Mouse (Mus musculus) MEL (cell line): ENCODE measurements around the gene Sept12. TPM values are rescaled to one million over a fixed set of nuclear protein-coding genes. Genes with fewer than 3 reads are reported as not detected.

ENCODE experiments used
- DNase-seq: peaks from one replicate; pipeline ENCODE4 v3.0.0; 2011; ENCODE audit warnings: low read depth, low spot score
- H3K27ac ChIP-seq: 2 replicates; pipeline ENCODE4 v1.5.1; 2012; ENCODE audit warnings: low read depth, mild to moderate bottlenecking, control low read depth, low read length, moderate library complexity; ENCODE audit not compliant: control insufficient read depth
- H3K27me3 ChIP-seq, 2 experiments: fragments of 150-350 bp in 1 of 2; sonication (generic) in 1 of 2; 2 replicates each; pipeline ENCODE4 v1.6.1; 2012; ENCODE audit warnings: low read length in 2 of 2, mild to moderate bottlenecking in 2 of 2, improper control_type of control experiment in 1 of 2, moderate library complexity in 1 of 2; ENCODE audit not compliant: insufficient read depth in 2 of 2, control insufficient read depth in 1 of 2
- H3K36me3 ChIP-seq, 2 experiments: 2 replicates each; pipeline ENCODE4 v1.6.1; 2012 to 2014; ENCODE audit warnings: low read length in 2 of 2, improper control_type of control experiment in 1 of 2, inconsistent platforms in 1 of 2, mild to moderate bottlenecking in 1 of 2; ENCODE audit not compliant: insufficient read depth in 2 of 2, control insufficient read depth in 1 of 2
- H3K4me1 ChIP-seq, 2 experiments: fragments of 150-350 bp in 1 of 2; sonication (generic) in 1 of 2; 2 replicates each; pipeline ENCODE4 v1.6.1; 2012; ENCODE audit warnings: low read length in 2 of 2, improper control_type of control experiment in 1 of 2, mild to moderate bottlenecking in 1 of 2; ENCODE audit not compliant: insufficient read depth in 2 of 2, control insufficient read depth in 1 of 2
- H3K4me3 ChIP-seq, 2 experiments: fragments of 150-350 bp in 1 of 2; sonication (generic) in 1 of 2; 2 replicates each; pipeline ENCODE4 v1.5.1; 2012; ENCODE audit warnings: low read depth in 2 of 2, low read length in 2 of 2, mild to moderate bottlenecking in 2 of 2, moderate library complexity in 2 of 2, control low read depth in 1 of 2, improper control_type of control experiment in 1 of 2; ENCODE audit not compliant: control insufficient read depth in 1 of 2, insufficient read depth in 1 of 2
- H3K79me2 ChIP-seq: 2 replicates; pipeline ENCODE4 v1.6.1; 2012; ENCODE audit warnings: mild to moderate bottlenecking, low read length, moderate library complexity; ENCODE audit not compliant: control insufficient read depth, poor library complexity, insufficient read depth
- H3K9ac ChIP-seq: 2 replicates; pipeline ENCODE4 v1.6.1; 2012; ENCODE audit warnings: low read depth, mild to moderate bottlenecking, control low read depth, low read length, moderate library complexity; ENCODE audit not compliant: control insufficient read depth, poor library complexity, severe bottlenecking
- H3K9me3 ChIP-seq: fragments of 150-350 bp; sonication (generic); replicated peaks from 2 replicates; pipeline ENCODE4 v1.6.1; 2012; ENCODE audit warnings: mild to moderate bottlenecking, low read length, improper control_type of control experiment, moderate library complexity; ENCODE audit not compliant: insufficient read depth
- BHLHE40 ChIP-seq: IDR thresholded peaks from 2 replicates; pipeline ENCODE4 v1.6.1; 2012; ENCODE audit warnings: low read depth, mild to moderate bottlenecking, inconsistent platforms, low read length, improper control_type of control experiment, borderline replicate concordance
- CHD1 ChIP-seq: IDR thresholded peaks from 2 replicates; pipeline ENCODE4 v1.6.1; 2012; ENCODE audit warnings: low read depth, mild to moderate bottlenecking, inconsistent platforms, low read length, improper control_type of control experiment
- CTCF ChIP-seq, 3 experiments: IDR thresholded peaks in 2 of 3; conservative IDR thresholded peaks in 1 of 3; 2 replicates each; pipeline ENCODE4 v1.5.1; 2011 to 2012; ENCODE audit warnings: low read length in 3 of 3, low read depth in 2 of 3, mild to moderate bottlenecking in 2 of 3, improper control_type of control experiment in 1 of 3, inconsistent platforms in 1 of 3, mixed read lengths in 1 of 3, moderate library complexity in 1 of 3; ENCODE audit not compliant: control insufficient read depth in 1 of 3, insufficient read depth in 1 of 3, poor library complexity in 1 of 3, severe bottlenecking in 1 of 3
- EP300 ChIP-seq, 2 experiments: IDR thresholded peaks; 2 replicates each; pipeline ENCODE4 v1.6.1; 2011; ENCODE audit warnings: improper control_type of control experiment in 2 of 2, low read length in 2 of 2, low read depth in 1 of 2, mild to moderate bottlenecking in 1 of 2
- GABPA ChIP-seq: IDR thresholded peaks from 2 replicates; pipeline ENCODE4 v1.6.1; 2012; ENCODE audit warnings: low read depth, mild to moderate bottlenecking, inconsistent platforms, low read length, improper control_type of control experiment, moderate library complexity
- GATA1 ChIP-seq: IDR thresholded peaks from 2 replicates; pipeline ENCODE4 v1.6.1; 2011; ENCODE audit warnings: low read depth, low read length, improper control_type of control experiment
- MAX ChIP-seq: IDR thresholded peaks from 2 replicates; pipeline ENCODE4 v1.6.1; 2011; ENCODE audit warnings: low read length, improper control_type of control experiment
- MAZ ChIP-seq: IDR thresholded peaks from 2 replicates; pipeline ENCODE4 v1.6.1; 2012; ENCODE audit warnings: low read depth, mild to moderate bottlenecking, inconsistent platforms, low read length, improper control_type of control experiment
- MEF2A ChIP-seq: IDR thresholded peaks from 2 replicates; pipeline ENCODE4 v1.6.1; 2014; ENCODE audit warnings: low read depth, mild to moderate bottlenecking, inconsistent platforms, low read length, improper control_type of control experiment; ENCODE audit not compliant: poor library complexity, insufficient replicate concordance, severe bottlenecking; ENCODE audit errors: extremely low read depth
- MXI1 ChIP-seq: IDR thresholded peaks from 2 replicates; pipeline ENCODE4 v1.6.1; 2011; ENCODE audit warnings: mild to moderate bottlenecking, low read depth, low read length, improper control_type of control experiment
- MYB ChIP-seq: IDR thresholded peaks from 2 replicates; pipeline ENCODE4 v1.6.1; 2011; ENCODE audit warnings: mild to moderate bottlenecking, low read depth, low read length, improper control_type of control experiment
- NELFE ChIP-seq: IDR thresholded peaks from 2 replicates; pipeline ENCODE4 v1.6.1; 2011; ENCODE audit warnings: low read depth, low read length, improper control_type of control experiment
- NRF1 ChIP-seq: IDR thresholded peaks from 2 replicates; pipeline ENCODE4 v1.6.1; 2014; ENCODE audit warnings: low read depth, mild to moderate bottlenecking, inconsistent platforms, low read length, improper control_type of control experiment, moderate library complexity; ENCODE audit not compliant: poor library complexity, insufficient read depth, severe bottlenecking
- POLR2A ChIP-seq, 2 experiments: IDR thresholded peaks; 2 replicates each; pipeline ENCODE4 v1.6.1; 2011 to 2012; ENCODE audit warnings: low read length in 2 of 2, mild to moderate bottlenecking in 2 of 2, control low read depth in 1 of 2, improper control_type of control experiment in 1 of 2, low read depth in 1 of 2, moderate library complexity in 1 of 2; ENCODE audit not compliant: control insufficient read depth in 1 of 2, insufficient read depth in 1 of 2, poor library complexity in 1 of 2
- POLR2AphosphoS5 ChIP-seq: IDR thresholded peaks from 2 replicates; pipeline ENCODE4 v1.6.1; 2012; ENCODE audit warnings: low read depth, borderline replicate concordance, mild to moderate bottlenecking, inconsistent platforms, low read length, moderate library complexity, mixed read lengths
- RAD21 ChIP-seq: IDR thresholded peaks from 2 replicates; pipeline ENCODE4 v1.6.1; 2011; ENCODE audit warnings: mild to moderate bottlenecking, low read depth, low read length, improper control_type of control experiment
- RCOR1 ChIP-seq: IDR thresholded peaks from 2 replicates; pipeline ENCODE4 v1.6.1; 2012; ENCODE audit warnings: low read depth, mild to moderate bottlenecking, inconsistent platforms, low read length, improper control_type of control experiment
- SIN3A ChIP-seq: IDR thresholded peaks from 2 replicates; pipeline ENCODE4 v1.6.1; 2012; ENCODE audit warnings: low read length, improper control_type of control experiment, inconsistent platforms
- SMC3 ChIP-seq: IDR thresholded peaks from 2 replicates; pipeline ENCODE4 v1.6.1; 2011; ENCODE audit warnings: low read depth, low read length, improper control_type of control experiment
- TAL1 ChIP-seq: IDR thresholded peaks from 2 replicates; pipeline ENCODE4 v1.6.1; 2012; ENCODE audit warnings: mild to moderate bottlenecking, inconsistent platforms, low read length, moderate library complexity, mixed read lengths
- TBP ChIP-seq: IDR thresholded peaks from 2 replicates; pipeline ENCODE4 v1.8.0; 2011; ENCODE audit warnings: low read depth, low read length, improper control_type of control experiment
- TCF12 ChIP-seq: IDR thresholded peaks from 2 replicates; pipeline ENCODE4 v1.6.1; 2014; ENCODE audit warnings: low read depth, mild to moderate bottlenecking, inconsistent platforms, low read length, improper control_type of control experiment, moderate library complexity
- UBTF ChIP-seq: IDR thresholded peaks from 2 replicates; pipeline ENCODE4 v1.6.1; 2012; ENCODE audit warnings: low read depth, mild to moderate bottlenecking, inconsistent platforms, low read length, improper control_type of control experiment, moderate library complexity, borderline replicate concordance; ENCODE audit not compliant: insufficient read depth
- USF2 ChIP-seq, 2 experiments: IDR thresholded peaks; 2 replicates each; pipeline ENCODE4 v1.6.1; 2011 to 2012; ENCODE audit warnings: improper control_type of control experiment in 2 of 2, low read length in 2 of 2, borderline replicate concordance in 1 of 2, inconsistent platforms in 1 of 2, low read depth in 1 of 2, mild to moderate bottlenecking in 1 of 2; ENCODE audit not compliant: insufficient read depth in 1 of 2
- ZC3H11A ChIP-seq: IDR thresholded peaks from 2 replicates; pipeline ENCODE4 v1.6.1; 2012; ENCODE audit warnings: low read depth, mild to moderate bottlenecking, inconsistent platforms, low read length, improper control_type of control experiment
- ZKSCAN1 ChIP-seq: IDR thresholded peaks from 2 replicates; pipeline ENCODE4 v1.6.1; 2012; ENCODE audit warnings: low read depth, mild to moderate bottlenecking, inconsistent platforms, low read length, improper control_type of control experiment, moderate library complexity
- ZNF384 ChIP-seq: IDR thresholded peaks from 2 replicates; pipeline ENCODE4 v1.6.1; 2012; ENCODE audit warnings: low read depth, mild to moderate bottlenecking, inconsistent platforms, low read length, improper control_type of control experiment
- polyA plus RNA-seq, 2 experiments: library from polyadenylated mRNA; stranded (reverse) in 1 of 2; unstranded in 1 of 2; fragments of >175 nt in 1 of 2; fragments of >200 nt in 1 of 2; gene quantifications; 2 replicates each; pipeline versions ENCODE4 v1.2.1 to v1.2.4; 2012; ENCODE audit warnings: low replicate concordance in 2 of 2, low read depth in 1 of 2; ENCODE audit not compliant: insufficient read length in 2 of 2, insufficient read depth in 1 of 2, missing spikeins in 1 of 2
- total RNA-seq: library from RNA; depleted of rRNA; stranded (reverse); fragments of 300-350 nt; gene quantifications from 2 replicates; pipeline ENCODE4 v1.2.3, GENCODE M21; 2012

Sept12 gene
- total and polyA plus RNA-seq, 3 experiments, result 0.07 TPM; not detected in 2

DNA sequence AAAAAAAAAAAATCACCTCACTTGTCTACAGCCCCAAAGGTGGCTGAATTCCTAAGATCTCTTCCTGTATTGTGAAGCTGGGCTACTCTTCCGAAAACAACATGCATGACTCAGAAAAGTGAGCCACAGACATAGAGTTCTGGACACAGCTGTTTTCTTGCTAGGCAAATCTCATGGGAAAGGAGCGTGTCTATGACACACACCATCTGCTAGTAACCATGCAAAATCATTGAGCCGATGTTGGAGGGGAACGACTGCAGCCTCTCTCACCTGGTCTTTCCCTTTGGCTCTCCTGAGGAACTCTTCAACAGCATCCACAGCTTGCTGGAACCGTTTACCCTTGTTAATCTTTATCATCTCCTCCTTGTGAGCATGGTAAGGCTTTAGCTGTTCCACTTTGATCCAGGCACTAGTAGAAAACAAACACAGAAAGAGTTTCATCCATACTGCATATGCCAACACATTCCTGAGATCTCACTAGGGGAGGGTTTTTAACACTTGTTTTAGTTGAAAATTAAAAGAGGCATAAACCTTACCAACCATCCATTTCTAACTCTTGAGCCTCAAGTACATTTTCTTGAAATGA, 39.1 kb upstream of the Sept12 start:
- no peak for DNase-seq
- no peak overlapping the region for H3K9ac ChIP-seq
- H3K27me3 ChIP-seq, result no peaks in the 10 kb centered on the region
- TF ChIP-seq NELFE (no peak), NRF1 (no peak), EP300 (IDR thresholded peaks at IDR 0.05; ENCODE audit: low read depth in 1 of 2, low read length in 2 of 2) (no peak), SMC3 (no peak), POLR2AphosphoS5 (no peak), MYB (no peak), UBTF (no peak), GATA1 (no peak), RAD21 (no peak), MAX (no peak), GABPA (no peak), CTCF (IDR thresholded peaks at IDR 0.05 in 2 of 3, conservative IDR thresholded peaks at IDR 0.05 in 1 of 3; ENCODE audit: control insufficient read depth in 1 of 3, insufficient read depth in 1 of 3, low read depth in 2 of 3, low read length in 3 of 3, poor library complexity in 1 of 3, severe bottlenecking in 1 of 3) (no peak), BHLHE40 (no peak), TCF12 (no peak), RCOR1 (no peak), MEF2A (no peak), USF2 (IDR thresholded peaks at IDR 0.05; ENCODE audit: borderline replicate concordance in 1 of 2, insufficient read depth in 1 of 2, low read depth in 1 of 2, low read length in 2 of 2) (no peak), MAZ (no peak), SIN3A (no peak)
- no peak overlapping the region for H3K4me3 ChIP-seq
- no peak overlapping the region for H3K27ac ChIP-seq
- H3K4me1 ChIP-seq, result peaks cover 3 to 9% of the 10 kb centered on the region in 2 experiments
- peaks cover 10 to 47% of the 10 kb centered on the region in 2 experiments for H3K36me3 ChIP-seq
- H3K9me3 ChIP-seq, result no peaks in the 10 kb centered on the region
- H3K79me2 ChIP-seq, result no peaks in the 10 kb centered on the region

DNA sequence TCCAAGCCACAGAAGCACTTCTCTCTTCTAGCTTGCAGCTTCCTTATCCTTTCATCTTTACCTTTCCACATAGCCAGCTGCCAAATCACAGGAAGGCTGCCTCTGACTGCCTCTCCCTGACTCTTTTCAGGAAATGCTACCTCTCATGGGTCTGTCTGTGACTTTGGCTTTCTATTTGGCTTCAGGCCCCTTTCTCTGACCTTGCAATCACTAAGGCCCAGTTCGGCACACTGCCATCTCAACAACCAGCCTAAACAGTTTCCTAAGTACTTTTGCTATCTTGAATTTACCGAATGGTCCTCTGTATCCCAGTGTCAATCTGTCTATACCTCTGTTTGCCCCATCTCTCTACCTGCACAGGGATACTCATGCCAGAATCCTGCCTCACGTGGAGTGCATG, 37.9 kb upstream of the Sept12 start:
- TF ChIP-seq ZNF384, result no peak
- no peak for TF ChIP-seq USF2 (IDR thresholded peaks at IDR 0.05; ENCODE audit: borderline replicate concordance in 1 of 2, insufficient read depth in 1 of 2, low read depth in 1 of 2, low read length in 2 of 2)
- TF ChIP-seq SMC3, result no peak
- TF ChIP-seq MXI1, result no peak
- TF ChIP-seq ZC3H11A, result no peak
- TF ChIP-seq POLR2A (IDR thresholded peaks at IDR 0.05; ENCODE audit: control insufficient read depth in 1 of 2, insufficient read depth in 1 of 2, low read depth in 1 of 2, low read length in 2 of 2, poor library complexity in 1 of 2), result no peak
- TF ChIP-seq RAD21, result no peak
- no peak for TF ChIP-seq GABPA
- no peak for TF ChIP-seq NELFE
- no peak for TF ChIP-seq TAL1
- no peak for TF ChIP-seq ZKSCAN1
- no peak for TF ChIP-seq MYB
- no peak for TF ChIP-seq GATA1
- no peak for TF ChIP-seq TCF12
- no peak for TF ChIP-seq TBP
- TF ChIP-seq NRF1, result no peak
- TF ChIP-seq CHD1, result no peak
- no peak for TF ChIP-seq CTCF (IDR thresholded peaks at IDR 0.05 in 2 of 3, conservative IDR thresholded peaks at IDR 0.05 in 1 of 3; ENCODE audit: control insufficient read depth in 1 of 3, insufficient read depth in 1 of 3, low read depth in 2 of 3, low read length in 3 of 3, poor library complexity in 1 of 3, severe bottlenecking in 1 of 3)
- Histone ChIP-seq H3K27ac (no peak overlapping the region), H3K9ac (no peak overlapping the region), H3K9me3 (no peaks in the 10 kb centered on the region), H3K36me3 (peaks cover 10 to 50% of the 10 kb centered on the region in 2 experiments), H3K4me3 (no peak overlapping the region), H3K79me2 (no peaks in the 10 kb centered on the region), H3K4me1 (peaks cover 3 to 9% of the 10 kb centered on the region in 2 experiments), H3K27me3 (no peaks in the 10 kb centered on the region)
- no peak for DNase-seq
